Mouse (Mus musculus) limb, embryonic 11.5 days (tissue): ENCODE measurements at regions not wholly inside any gene's neighbourhood (a gene's known extent, or its start where the extent isn't known, plus 50 kb on each side); places are given as distances from the start of the nearest gene placed in this dataset.

Experiments
- ATAC-seq: fragments of 200-750 bp; cut with Nextera tagmentation; 2 replicates; pipeline ENCODE4 v1.8.0; 2017; ENCODE audit warnings: low read depth; ENCODE audit not compliant: insufficient number of reproducible peaks, low FRiP score, low TSS enrichment
- DNase-seq: peaks from one replicate; pipeline ENCODE4 v3.0.0-alpha.2; 2015; ENCODE audit warnings: low spot score
- H3K27ac ChIP-seq: fragments of 300-500 bp; sonication (generic); replicated peaks from 2 replicates; pipeline ENCODE4 v1.5.1; 2014; ENCODE audit warnings: low read depth, mild to moderate bottlenecking, low read length
- H3K27me3 ChIP-seq: fragments of 300-500 bp; sonication (generic); 2 replicates; pipeline ENCODE4 v1.6.1; 2014; ENCODE audit warnings: mild to moderate bottlenecking, low read length, mixed read lengths; ENCODE audit not compliant: control insufficient read depth, insufficient read depth
- H3K36me3 ChIP-seq: fragments of 300-500 bp; sonication (generic); 2 replicates; pipeline ENCODE4 v1.6.1; 2014; ENCODE audit warnings: mild to moderate bottlenecking, low read length, moderate library complexity, mixed read lengths; ENCODE audit not compliant: control insufficient read depth, insufficient read depth
- H3K4me1 ChIP-seq: fragments of 300-500 bp; sonication (generic); 2 replicates; pipeline ENCODE4 v1.6.1; 2014; ENCODE audit warnings: low read length, mixed read lengths; ENCODE audit not compliant: control insufficient read depth, insufficient read depth
- H3K4me2 ChIP-seq: fragments of 300-500 bp; sonication (generic); 2 replicates; pipeline ENCODE4 v1.6.1; 2014; ENCODE audit warnings: low read depth, mild to moderate bottlenecking, moderate library complexity; ENCODE audit not compliant: severe bottlenecking
- H3K4me3 ChIP-seq: fragments of 300-500 bp; sonication (generic); 2 replicates; pipeline ENCODE4 v1.5.1; 2014; ENCODE audit warnings: low read depth, low read length
- H3K9ac ChIP-seq: fragments of 300-500 bp; sonication (generic); 2 replicates; pipeline ENCODE4 v1.6.1; 2014; ENCODE audit warnings: mild to moderate bottlenecking, low read length
- H3K9me3 ChIP-seq: fragments of 300-500 bp; sonication (generic); 2 replicates; pipeline ENCODE4 v1.6.1; 2016; ENCODE audit warnings: low read length; ENCODE audit not compliant: control insufficient read depth
- WGBS: fragments of 180-500 bp; shearing (Covaris S2); extraction: QIAGEN DNeasy Blood & Tissue Kit; methylation state at CpG from one replicate; pipeline ENCODE4 v1.1.7; 2014; 5-methylcytosine and 5-hydroxymethylcytosine counted together

GRCm38 (mm10) chr1:143200213-143200889 is 440.1 kb upstream of the B3galt2 start:
- Histone ChIP-seq H3K9me3 (no peaks in the 10 kb centered on the region), H3K4me1 (no peaks in the 10 kb centered on the region), H3K9ac (no peak overlapping the region), H3K27ac (no peak overlapping the region), H3K4me3 (no peak overlapping the region), H3K4me2 (no peak overlapping the region), H3K27me3 (no peaks in the 10 kb centered on the region), H3K36me3 (no peaks in the 10 kb centered on the region)
- WGBS: 82% methylated on average over 4 of the region's 4 CpGs
- ATAC-seq: no peak
- no peak for DNase-seq

DNA sequence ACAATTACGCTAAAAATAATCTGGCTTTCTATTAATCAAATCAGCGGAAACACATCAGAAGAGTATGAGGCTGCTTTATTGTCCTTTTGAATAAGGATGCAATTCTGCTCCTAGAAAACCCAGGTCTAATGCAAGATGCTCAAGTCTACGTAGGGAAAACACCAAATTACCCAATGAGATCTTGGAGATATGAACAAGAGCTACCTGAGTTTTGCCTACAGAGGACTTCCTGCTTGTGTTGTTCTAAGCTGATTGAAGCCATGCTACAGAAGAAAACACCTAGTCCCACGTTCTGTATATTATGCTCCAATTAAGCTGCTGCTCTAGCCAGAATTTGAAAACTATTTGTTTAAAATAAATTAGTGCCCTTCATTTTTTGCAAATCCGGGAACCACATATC is 439.5 kb upstream of the B3galt2 start:
- Histone ChIP-seq H3K9ac (no peak overlapping the region), H3K4me1 (no peaks in the 10 kb centered on the region), H3K9me3 (no peaks in the 10 kb centered on the region), H3K4me2 (no peak overlapping the region), H3K36me3 (no peaks in the 10 kb centered on the region), H3K27ac (no peak overlapping the region), H3K4me3 (no peak overlapping the region), H3K27me3 (no peaks in the 10 kb centered on the region)
- ATAC-seq (no peak), DNase-seq (no peak)
- 90% methylated on average over 5 of the region's 5 CpGs for WGBS

GRCm38 (mm10) chr1:143202182-143202581 is 438.3 kb upstream of the B3galt2 start:
- 82% methylated on average over 3 of the region's 3 CpGs for WGBS
- H3K4me2 ChIP-seq: no peak overlapping the region
- H3K27me3 ChIP-seq: no peaks in the 10 kb centered on the region
- no peaks in the 10 kb centered on the region for H3K4me1 ChIP-seq
- H3K9ac ChIP-seq: no peak overlapping the region
- no peaks in the 10 kb centered on the region for H3K36me3 ChIP-seq
- DNase-seq: no peak
- no peak for ATAC-seq
- H3K9me3 ChIP-seq: no peaks in the 10 kb centered on the region
- H3K4me3 ChIP-seq: no peak overlapping the region
- H3K27ac ChIP-seq: no peak overlapping the region

GRCm38 (mm10) chr1:143204070-143204469 is 436.4 kb upstream of the B3galt2 start:
- no peak overlapping the region for H3K9ac ChIP-seq
- no peak overlapping the region for H3K4me2 ChIP-seq
- H3K4me3 ChIP-seq: no peak overlapping the region
- H3K4me1 ChIP-seq: no peaks in the 10 kb centered on the region
- H3K27ac ChIP-seq: no peak overlapping the region
- DNase-seq (no peak), ATAC-seq (no peak)
- no peaks in the 10 kb centered on the region for H3K27me3 ChIP-seq
- H3K36me3 ChIP-seq: no peaks in the 10 kb centered on the region
- no peaks in the 10 kb centered on the region for H3K9me3 ChIP-seq

- H3K9ac ChIP-seq: no peak overlapping the region
- H3K4me2 ChIP-seq: no peak overlapping the region
- H3K4me3 ChIP-seq: no peak overlapping the region
- ATAC-seq (no peak), DNase-seq (no peak)
- H3K27ac ChIP-seq: no peak overlapping the region
- 81% methylated on average over 3 of the region's 3 CpGs for WGBS
- no peaks in the 10 kb centered on the region for H3K4me1 ChIP-seq
- H3K27me3 ChIP-seq: no peaks in the 10 kb centered on the region
- H3K36me3 ChIP-seq: no peaks in the 10 kb centered on the region
- H3K9me3 ChIP-seq: no peaks in the 10 kb centered on the region
These were observed 433.5 kb upstream of the B3galt2 start for GRCm38 (mm10) chr1:143206995-143207394.

GRCm38 (mm10) chr1:143207399-143208065 is 432.9 kb upstream of the B3galt2 start:
- DNase-seq: no peak
- no peaks in the 10 kb centered on the region for H3K9me3 ChIP-seq
- WGBS: 53% methylated on average over 6 of the region's 6 CpGs
- H3K9ac ChIP-seq: no peak overlapping the region
- ATAC-seq: no peak
- H3K27ac ChIP-seq: no peak overlapping the region
- no peaks in the 10 kb centered on the region for H3K27me3 ChIP-seq
- H3K4me3 ChIP-seq: no peak overlapping the region
- H3K36me3 ChIP-seq: no peaks in the 10 kb centered on the region
- H3K4me2 ChIP-seq: no peak overlapping the region
- H3K4me1 ChIP-seq: no peaks in the 10 kb centered on the region

GRCm38 (mm10) chr1:143217401-143217800 is 423.1 kb upstream of the B3galt2 start:
- H3K27me3 ChIP-seq: no peaks in the 10 kb centered on the region
- no peaks in the 10 kb centered on the region for H3K4me1 ChIP-seq
- no peak overlapping the region for H3K4me2 ChIP-seq
- no peaks in the 10 kb centered on the region for H3K9me3 ChIP-seq
- no peaks in the 10 kb centered on the region for H3K36me3 ChIP-seq
- H3K27ac ChIP-seq: no peak overlapping the region
- ATAC-seq: no peak
- H3K4me3 ChIP-seq: no peak overlapping the region
- no peak overlapping the region for H3K9ac ChIP-seq
- no peak for DNase-seq

- Histone ChIP-seq H3K9ac (no peak overlapping the region), H3K4me3 (no peak overlapping the region), H3K4me1 (no peaks in the 10 kb centered on the region), H3K27ac (no peak overlapping the region), H3K27me3 (no peaks in the 10 kb centered on the region), H3K9me3 (no peaks in the 10 kb centered on the region), H3K36me3 (no peaks in the 10 kb centered on the region), H3K4me2 (no peak overlapping the region)
- WGBS: 88% methylated on average over 5 of the region's 7 CpGs
- ATAC-seq: no peak
- DNase-seq: no peak
These were observed 408.5 kb upstream of the B3galt2 start for GRCm38 (mm10) chr1:143231969-143232368.
